Mouse (Mus musculus) gastrocnemius, adult 2 months (tissue): ENCODE measurements around the gene Metap1d. TPM values are rescaled to one million over a fixed set of nuclear protein-coding genes. Genes with fewer than 3 reads are reported as not detected.

Experiments used
- DNase-seq: peaks from one replicate; pipeline ENCODE4 v3.0.0; 2022
- H3K27ac ChIP-seq: fragments of 200-600 bp; 2 replicates; pipeline ENCODE4 v1.8.1; 2022; ENCODE audit warnings: mild to moderate bottlenecking
- H3K4me3 ChIP-seq: fragments of 200-600 bp; 2 replicates; pipeline ENCODE4 v1.8.1; 2022; ENCODE audit warnings: mild to moderate bottlenecking, moderate library complexity
- CTCF ChIP-seq: fragments of 200-600 bp; IDR thresholded peaks from 2 replicates; pipeline ENCODE4 v1.8.1; 2022; ENCODE audit warnings: antibody characterized with exemption, mild to moderate bottlenecking, moderate library complexity
- intact Hi-C: fragments of 180-260 bp; cut with DNase I; formaldehyde crosslinking; loops from one replicate; pipeline ENCODE4 v1.15.1; 2025
- total RNA-seq, 2 experiments: library from RNA; stranded (reverse); gene quantifications; 2 replicates each; pipeline ENCODE4 v1.2.3; 2021

Gene Metap1d
- total RNA-seq, 2 experiments from 2014 or later, result 29.0 to 32.8 TPM

GRCm38 (mm10) chr2:71543948-71544347 is 90.9 kb downstream of the Metap1d start:
- DNase-seq, result no peak
- TF ChIP-seq CTCF, result no peak
- H3K4me3 ChIP-seq, result peak overlapping the region; percentile 22; the same call in 1 of the 2 replicates
- H3K27ac ChIP-seq, result no peak overlapping the region
- intact Hi-C loops, result loop anchor here (10.0 kb wide), 1 partner anchor 839 kb away; no protein-coding TSS in a partner anchor

- no peak for TF ChIP-seq CTCF
- intact Hi-C loops, result loop anchor here (5.0 to 10.0 kb wide), 2 partner anchors 387 to 840 kb away; no protein-coding TSS in a partner anchor
- Histone ChIP-seq H3K4me3 (peak overlapping the region; percentile 22), H3K27ac (no peak overlapping the region)
- no peak for DNase-seq
Observed at GRCm38 (mm10) chr2:71544391-71545285, 91.6 kb downstream of the Metap1d start.

GRCm38 (mm10) chr2:71545401-71545881 is 92.4 kb downstream of the Metap1d start:
- intact Hi-C loops, result loop anchor here (5.0 to 10.0 kb wide), 2 partner anchors 388 to 841 kb away; no protein-coding TSS in a partner anchor
- no peak for DNase-seq
- H3K27ac ChIP-seq, result no peak overlapping the region
- no peak for TF ChIP-seq CTCF
- H3K4me3 ChIP-seq, result peak overlapping the region; percentile 69

- TF ChIP-seq CTCF, result no peak
- intact Hi-C loops, result loop anchor here (2.0 to 10.0 kb wide), 3 partner anchors 295 to 841 kb away; no protein-coding TSS in a partner anchor
- no peak overlapping the region for H3K27ac ChIP-seq
- peak overlapping the region; percentile 69 for H3K4me3 ChIP-seq
- DNase-seq, result peak; percentile 40
Observed at GRCm38 (mm10) chr2:71545882-71546639, 93.0 kb downstream of the Metap1d start.

GRCm38 (mm10) chr2:71546640-71547071 is 93.6 kb downstream of the Metap1d start, which contains the start of gene Dlx2:
Dlx2 (minus strand) TSS chr2:71546754.
- no peak within 1 kb of the TSS for H3K27ac ChIP-seq
- peak within 1 kb of the TSS; percentile 69 for H3K4me3 ChIP-seq
- intact Hi-C loops, result loop anchor here (2.0 to 10.0 kb wide), 3 partner anchors 296 to 842 kb away; no protein-coding TSS in a partner anchor
- DNase-seq, result no peak
- no peak for TF ChIP-seq CTCF

GRCm38 (mm10) chr2:71547829-71548228 is 94.8 kb downstream of the Metap1d start:
- no peak overlapping the region for H3K27ac ChIP-seq
- TF ChIP-seq CTCF, result peak; percentile 84
- no peak overlapping the region for H3K4me3 ChIP-seq
- intact Hi-C loops, result loop anchor here (2.0 to 10.0 kb wide), 3 partner anchors 297 to 843 kb away; no protein-coding TSS in a partner anchor
- peak; percentile 82 for DNase-seq

- no peak overlapping the region for H3K27ac ChIP-seq
- H3K4me3 ChIP-seq, result no peak overlapping the region
- no peak for TF ChIP-seq CTCF
- intact Hi-C loops, result no loop called here
- DNase-seq, result no peak
Observed at GRCm38 (mm10) chr2:71550330-71550729, 97.3 kb downstream of the Metap1d start.

GRCm38 (mm10) chr2:71551704-71552103 is 98.6 kb downstream of the Metap1d start:
- Histone ChIP-seq H3K27ac (no peak overlapping the region), H3K4me3 (no peak overlapping the region)
- intact Hi-C loops, result no loop called here
- DNase-seq, result no peak
- TF ChIP-seq CTCF, result no peak

GRCm38 (mm10) chr2:71556071-71556470 is 103.0 kb downstream of the Metap1d start:
- no peak overlapping the region for H3K4me3 ChIP-seq
- H3K27ac ChIP-seq, result no peak overlapping the region
- TF ChIP-seq CTCF, result peak; percentile 14; the same call in 1 of the 2 replicates
- intact Hi-C loops, result no loop called here
- no peak for DNase-seq

GRCm38 (mm10) chr2:71566466-71566865 is 113.4 kb downstream of the Metap1d start:
- no peak overlapping the region for H3K27ac ChIP-seq
- DNase-seq, result no peak
- intact Hi-C loops, result no loop called here
- H3K4me3 ChIP-seq, result no peak overlapping the region
- no peak for TF ChIP-seq CTCF

- DNase-seq, result no peak
- no peak for TF ChIP-seq CTCF
- intact Hi-C loops, result no loop called here
Observed at GRCm38 (mm10) chr2:71573736-71574135, 120.7 kb downstream of the Metap1d start.

More at GRCm38 (mm10) chr2:71573736-71574135, 120.7 kb downstream of the Metap1d start:
- H3K27ac ChIP-seq, result no peak overlapping the region
- no peak overlapping the region for H3K4me3 ChIP-seq

Other genes with a start within 250 kb of the Metap1d start
- gene Dync1i2, start 241.6 kb upstream of the Metap1d start, total RNA-seq, result 10 to 100 TPM; 40.1 to 49.3 TPM
- gene Slc25a12, start 85.5 kb upstream of the Metap1d start, total RNA-seq, result 100 to 1,000 TPM; 344 to 471 TPM
- gene Hat1, start 64.3 kb upstream of the Metap1d start, total RNA-seq, result 10 to 100 TPM; 18.0 to 21.3 TPM
- under 1 TPM in 1 of 2 experiments, not detected in 1; 0.11 TPM for gene Dlx1, start 74.8 kb downstream of the Metap1d start, total RNA-seq
- not detected for gene Dlx2, start 93.5 kb downstream of the Metap1d start, total RNA-seq